Mouse (Mus musculus): Measurements from ENCODE around the gene Capn11. TPM values are rescaled to one million over a fixed set of nuclear protein-coding genes. Genes with fewer than 3 reads are reported as not detected.

The Capn11 gene
- total and polyA plus RNA-seq, 2 experiments from 2014 or later = 0.76 TPM; not detected in 1

DNA sequence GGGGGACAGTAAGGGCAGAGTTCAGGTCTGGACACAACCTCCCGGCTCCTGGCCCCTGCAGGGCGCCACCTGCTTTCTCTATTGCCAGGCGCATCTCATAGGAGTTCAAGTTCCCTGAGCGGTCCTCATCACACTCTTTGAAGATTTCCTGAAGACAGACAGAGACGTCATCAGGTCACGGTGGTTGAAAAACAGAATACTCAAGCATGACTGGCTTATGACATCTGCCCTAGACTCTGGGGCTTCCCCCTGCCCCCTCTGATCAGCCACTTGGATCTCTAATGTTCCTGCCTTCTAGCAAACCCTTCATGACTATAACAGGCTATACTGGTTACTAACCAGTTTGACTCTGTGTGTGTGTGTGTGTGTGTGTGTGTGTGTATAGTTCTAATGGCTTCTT, 27.2 kb downstream of the Capn11 start:
- whole genome bisulfite sequencing = 70% methylated on average over 6 of the region's 6 CpGs
- Histone ChIP-seq H3K4me1 (ENCODE audit: control insufficient read depth, insufficient read depth) (peaks cover 19% of the 10 kb centered on the region), H3K4me2 (ENCODE audit: low read depth, low read length) (no peak overlapping the region), H3K9me3 (replicated peaks; ENCODE audit: control insufficient read depth, low read length) (no peaks in the 10 kb centered on the region), H3K36me3 (replicated peaks; ENCODE audit: control insufficient read depth, insufficient read depth, low read length) (no peaks in the 10 kb centered on the region), H3K27ac (ENCODE audit: low read depth) (no peak overlapping the region), H3K9ac (replicated peaks; ENCODE audit: low read depth, low read length) (no peak overlapping the region), H3K27me3 (ENCODE audit: control insufficient read depth, insufficient read depth, low read length) (no peaks in the 10 kb centered on the region), H3K4me3 (ENCODE audit: low read depth, low read length) (no peak overlapping the region)
- TF ChIP-seq CTCF (IDR thresholded peaks at IDR 0.05; ENCODE audit: low read depth) (no peak), EP300 (IDR thresholded peaks at IDR 0.05; ENCODE audit: low read depth) (no peak)
- DNase-seq (ENCODE audit: low spot score) (no peak), ATAC-seq (ENCODE audit: insufficient read depth, low read depth) (no peak)

DNA sequence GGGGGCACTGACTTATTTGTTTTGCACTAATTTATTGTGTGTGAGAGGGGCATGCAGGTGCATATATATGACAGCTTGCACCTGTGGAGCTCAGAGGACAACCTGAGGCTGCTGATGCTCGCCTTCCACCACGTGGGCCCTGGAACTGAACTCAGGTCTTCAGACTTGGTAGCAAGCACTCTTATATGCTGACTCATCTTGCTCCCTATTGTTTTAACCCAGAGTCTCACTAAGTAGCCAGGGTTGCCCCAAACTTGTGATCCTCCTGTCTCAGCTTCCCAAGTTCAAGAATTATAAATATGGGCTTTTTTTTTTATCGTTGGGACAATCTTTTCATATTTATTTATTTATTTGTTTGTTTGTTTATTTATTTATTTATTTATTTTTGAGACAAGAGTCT, 28.1 kb downstream of the Capn11 start:
- Histone ChIP-seq H3K27me3 (ENCODE audit: control insufficient read depth, insufficient read depth, low read length) (no peaks in the 10 kb centered on the region), H3K9me3 (replicated peaks; ENCODE audit: control insufficient read depth, low read length) (no peaks in the 10 kb centered on the region), H3K36me3 (replicated peaks; ENCODE audit: control insufficient read depth, insufficient read depth, low read length) (no peaks in the 10 kb centered on the region), H3K4me2 (ENCODE audit: low read depth, low read length) (no peak overlapping the region; the same call in 1 of the 2 replicates), H3K27ac (ENCODE audit: low read depth) (no peak overlapping the region), H3K4me1 (ENCODE audit: control insufficient read depth, insufficient read depth) (peaks cover 19% of the 10 kb centered on the region), H3K9ac (replicated peaks; ENCODE audit: low read depth, low read length) (no peak overlapping the region), H3K4me3 (ENCODE audit: low read depth, low read length) (no peak overlapping the region)
- DNase-seq (ENCODE audit: low spot score) = no peak
- TF ChIP-seq CTCF (IDR thresholded peaks at IDR 0.05; ENCODE audit: low read depth) = no peak
- TF ChIP-seq EP300 (IDR thresholded peaks at IDR 0.05; ENCODE audit: low read depth) = no peak
- 65% methylated on average over 3 of the region's 3 CpGs for WGBS
- ATAC-seq (ENCODE audit: insufficient read depth, low read depth) = no peak

DNA sequence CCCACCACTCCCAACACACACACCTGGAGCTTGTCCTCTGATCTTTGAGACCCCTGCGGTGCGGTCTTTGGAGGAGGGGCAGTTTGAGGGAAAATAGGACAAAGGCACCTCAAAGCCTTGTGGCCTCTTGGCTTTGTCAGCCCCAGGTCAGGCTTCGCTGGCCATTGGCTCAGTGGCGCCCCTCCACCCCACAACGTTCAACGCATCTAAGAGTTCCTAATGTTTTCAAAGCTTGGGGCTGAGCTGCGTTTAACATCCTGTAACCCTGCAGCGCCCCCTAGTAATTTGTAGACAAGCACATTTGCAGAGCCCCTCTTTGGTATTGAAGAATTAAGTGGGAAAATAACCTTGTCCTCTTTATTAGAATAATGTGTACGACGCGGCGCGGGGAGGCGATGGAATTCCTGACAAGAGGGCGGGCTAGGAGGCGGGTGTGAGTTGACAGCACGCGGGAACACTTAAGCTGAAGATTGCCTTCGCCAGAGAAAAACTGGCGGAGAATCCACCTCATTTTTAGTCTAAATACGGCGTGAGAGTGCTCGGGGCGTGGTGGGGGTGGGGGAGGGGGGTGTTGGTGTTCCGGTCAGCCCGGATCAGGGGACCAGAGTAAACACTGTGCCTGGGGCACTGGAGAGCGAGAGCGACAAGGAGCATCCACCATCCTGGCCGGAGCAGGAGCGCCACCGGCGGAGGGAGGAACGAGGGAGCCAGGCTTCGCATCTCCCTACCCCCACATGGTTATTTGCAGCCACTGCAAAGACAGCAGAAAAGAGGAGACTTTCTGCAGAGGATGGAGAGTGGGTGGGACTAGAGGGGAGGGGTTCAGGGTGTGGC, 29.0 kb downstream of the Capn11 start:
- WGBS = 2% methylated on average over 34 of the region's 34 CpGs
- H3K4me1 ChIP-seq (ENCODE audit: control insufficient read depth, insufficient read depth) = peaks cover 19% of the 10 kb centered on the region

DNA sequence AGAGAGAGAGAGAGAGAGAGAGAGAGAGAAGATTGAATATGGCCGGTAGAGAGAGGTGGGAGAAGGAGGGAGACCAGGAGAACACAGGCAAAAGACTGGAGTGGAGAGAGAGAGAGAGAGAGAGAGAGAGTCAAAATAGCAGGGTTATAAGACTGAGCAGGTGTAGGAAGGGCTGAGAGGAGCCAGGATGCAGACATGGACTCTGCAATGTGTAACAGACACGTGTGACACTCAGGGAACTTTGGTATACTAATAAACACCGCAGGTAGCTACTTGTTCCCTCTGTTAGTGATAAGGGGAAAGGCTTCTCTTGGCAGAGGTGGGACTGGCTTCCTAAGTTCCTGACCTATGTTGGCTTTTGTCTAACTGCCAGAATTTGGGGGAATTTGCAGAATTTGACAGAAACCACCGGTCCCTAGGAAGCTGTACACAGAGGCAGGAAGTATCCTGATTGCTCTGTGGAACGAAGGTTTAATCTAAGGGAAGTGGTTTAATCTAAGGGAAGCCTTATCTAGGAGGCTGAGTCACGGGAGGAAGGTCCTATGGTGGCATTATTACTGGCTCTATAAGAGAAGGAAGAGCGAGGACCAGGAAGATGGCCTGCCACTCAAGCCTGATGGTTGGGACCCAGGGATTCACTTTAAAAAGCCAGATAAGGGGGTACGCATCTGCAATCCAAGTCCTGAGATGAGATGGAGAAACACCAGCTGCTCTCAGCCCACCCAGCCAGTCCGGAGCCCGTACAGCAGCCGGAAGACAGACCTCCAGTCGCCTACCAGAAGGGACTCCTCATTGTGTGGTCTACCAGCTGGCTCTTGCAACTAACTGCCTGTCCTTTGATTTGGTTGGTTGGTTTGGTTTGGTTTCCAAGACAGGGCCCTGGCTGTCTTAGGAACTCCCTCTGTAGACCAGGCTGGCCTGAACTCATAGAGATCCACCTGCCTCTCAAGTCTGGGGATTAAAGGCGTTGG, 30.0 kb downstream of the Capn11 start:
- 0 out of 2 replicates have a peak overlapping the region, but pooled peaks have one; percentile 51 for H3K9ac ChIP-seq (replicated peaks; ENCODE audit: low read depth, low read length)
- peaks cover 19% of the 10 kb centered on the region for H3K4me1 ChIP-seq (ENCODE audit: control insufficient read depth, insufficient read depth)
- WGBS = 40% methylated on average over 13 of the region's 13 CpGs
- H3K9me3 ChIP-seq (replicated peaks; ENCODE audit: control insufficient read depth, low read length) = no peaks in the 10 kb centered on the region
- no peak overlapping the region for H3K4me3 ChIP-seq (ENCODE audit: low read depth, low read length)
- ATAC-seq (ENCODE audit: insufficient read depth, low read depth) (no peak), DNase-seq (ENCODE audit: low spot score) (no peak)
- no peak for TF ChIP-seq CTCF (IDR thresholded peaks at IDR 0.05; ENCODE audit: low read depth)
- no peak for TF ChIP-seq EP300 (IDR thresholded peaks at IDR 0.05; ENCODE audit: low read depth)
- peak overlapping the region; percentile 75 for H3K27ac ChIP-seq (ENCODE audit: low read depth)
- no peaks in the 10 kb centered on the region for H3K27me3 ChIP-seq (ENCODE audit: control insufficient read depth, insufficient read depth, low read length)
- H3K36me3 ChIP-seq (replicated peaks; ENCODE audit: control insufficient read depth, insufficient read depth, low read length) = no peaks in the 10 kb centered on the region
- peak overlapping the region; percentile 88 for H3K4me2 ChIP-seq (ENCODE audit: low read depth, low read length)

More for the DNA sequence above, 29.0 kb downstream of the Capn11 start:
- peak overlapping the region; percentile 46 for H3K4me3 ChIP-seq (ENCODE audit: low read depth, low read length)
- peak overlapping the region; percentile 75 for H3K27ac ChIP-seq (ENCODE audit: low read depth)
- no peaks in the 10 kb centered on the region for H3K27me3 ChIP-seq (ENCODE audit: control insufficient read depth, insufficient read depth, low read length)
- no peaks in the 10 kb centered on the region for H3K9me3 ChIP-seq (replicated peaks; ENCODE audit: control insufficient read depth, low read length)
- TF ChIP-seq CTCF (IDR thresholded peaks at IDR 0.05; ENCODE audit: low read depth) (peak; percentile 60), EP300 (IDR thresholded peaks at IDR 0.05; ENCODE audit: low read depth) (no peak)
- peak overlapping the region; percentile 88 for H3K4me2 ChIP-seq (ENCODE audit: low read depth, low read length)
- peak; percentile 80 for DNase-seq (ENCODE audit: low spot score)
- no peaks in the 10 kb centered on the region for H3K36me3 ChIP-seq (replicated peaks; ENCODE audit: control insufficient read depth, insufficient read depth, low read length)
- ATAC-seq (ENCODE audit: insufficient read depth, low read depth) = peak; percentile 80
- peak overlapping the region; percentile 51; the same call in 1 of the 2 replicates for H3K9ac ChIP-seq (replicated peaks; ENCODE audit: low read depth, low read length)

DNA sequence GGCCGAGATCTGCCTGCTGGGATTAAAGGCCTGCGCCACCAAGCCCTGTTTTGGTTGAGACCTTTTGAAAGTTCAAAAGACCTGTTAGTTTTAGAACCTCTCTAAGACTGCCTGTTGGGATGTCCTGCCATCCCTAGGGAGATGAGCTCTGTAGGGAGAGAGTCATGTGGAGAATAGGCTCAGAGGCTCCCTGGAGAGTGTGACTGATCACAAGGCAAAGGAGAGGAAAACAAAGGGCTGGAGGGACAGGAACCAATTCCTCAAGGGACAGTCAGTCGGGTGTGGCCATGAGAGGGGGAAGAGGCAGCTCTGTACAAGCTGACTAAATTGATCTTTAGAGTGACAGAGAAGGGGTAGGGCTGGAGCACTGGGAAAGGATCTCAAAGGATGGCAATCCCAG, 31.0 kb downstream of the Capn11 start:
- TF ChIP-seq CTCF (IDR thresholded peaks at IDR 0.05; ENCODE audit: low read depth) = no peak
- no peak for TF ChIP-seq EP300 (IDR thresholded peaks at IDR 0.05; ENCODE audit: low read depth)
- ATAC-seq (ENCODE audit: insufficient read depth, low read depth) = no peak
- H3K4me3 ChIP-seq (ENCODE audit: low read depth, low read length) = no peak overlapping the region

More for the DNA sequence above, 31.0 kb downstream of the Capn11 start:
- Histone ChIP-seq H3K36me3 (replicated peaks; ENCODE audit: control insufficient read depth, insufficient read depth, low read length) (no peaks in the 10 kb centered on the region), H3K9me3 (replicated peaks; ENCODE audit: control insufficient read depth, low read length) (no peaks in the 10 kb centered on the region), H3K4me2 (ENCODE audit: low read depth, low read length) (no peak overlapping the region), H3K9ac (replicated peaks; ENCODE audit: low read depth, low read length) (no peak overlapping the region), H3K4me1 (ENCODE audit: control insufficient read depth, insufficient read depth) (peaks cover 19% of the 10 kb centered on the region), H3K27me3 (ENCODE audit: control insufficient read depth, insufficient read depth, low read length) (no peaks in the 10 kb centered on the region), H3K27ac (ENCODE audit: low read depth) (0 out of 2 replicates have a peak overlapping the region, but pooled peaks have one; percentile 75)
- 39% methylated on average over 3 of the region's 3 CpGs for WGBS
- DNase-seq (ENCODE audit: low spot score) = no peak
